ENCODE assay signal across 18 mouse cellular contexts in the genomic region with DNA sequence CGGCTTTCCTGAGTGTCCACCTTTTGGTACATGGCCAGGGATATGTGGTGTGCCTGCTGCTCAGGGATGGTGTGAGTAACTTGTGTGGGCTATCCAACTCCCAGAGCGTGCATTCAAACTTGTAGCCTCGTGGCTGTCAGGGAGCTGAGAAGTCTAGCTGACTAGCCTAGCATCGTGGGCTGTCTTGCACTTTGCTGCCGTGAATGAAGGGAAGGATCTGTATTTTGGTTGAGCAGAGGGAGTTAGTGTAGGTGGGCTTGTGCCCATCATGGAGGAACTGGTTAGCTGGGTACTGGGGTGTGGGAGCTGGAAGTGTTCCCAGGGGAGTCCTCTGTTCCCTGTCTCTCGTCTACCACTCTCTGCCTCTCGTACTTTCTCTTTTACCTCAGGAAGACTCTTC.
"Had no signal": no experiment of that assay in that cellular context is flagged by ENCODE, and none has a peak within 500 bp of the region (broad histone marks: within the 10 kb centered on the region; RNA-seq: fewer than 3 reads in every experiment).

No protein-coding gene starts in this region.

- H3K27me3 ChIP-seq: liver, embryonic 13.5 days; midbrain, embryonic 13.5 days; neural tube, embryonic 13.5 days had no signal

- H3K4me1 ChIP-seq: liver, embryonic 13.5 days; midbrain, embryonic 10.5 days; midbrain, embryonic 13.5 days had no signal

- H3K4me3 ChIP-seq: layer of hippocampus, adult 2 months; liver, embryonic 13.5 days; midbrain, embryonic 10.5 days; midbrain, embryonic 13.5 days; myocyte; neural tube, embryonic 13.5 days had no signal

- DNase-seq: kidney, adult 2 months; kidney, postnatal 25 days; layer of hippocampus, adult 9-11 months; liver, embryonic 13.5 days; lung, adult 2 months; lung, postnatal 14 days; lung, postnatal 4 days; retina, postnatal 1 day; thymus, adult 2 months; thymus, postnatal 14 days; thymus, postnatal 4 days had no signal

- H3K36me3 ChIP-seq: liver, embryonic 13.5 days; midbrain, embryonic 10.5 days; midbrain, embryonic 13.5 days; neural tube, embryonic 13.5 days had no signal

- ATAC-seq: intestine, postnatal 0 days; midbrain, embryonic 13.5 days; midbrain, embryonic 16.5 days had no signal

- H3K9me3 ChIP-seq: midbrain, embryonic 10.5 days; midbrain, embryonic 13.5 days; neural tube, embryonic 13.5 days had no signal
